8 mouse cellular contexts compared by ENCODE assay signal in the genomic region with DNA sequence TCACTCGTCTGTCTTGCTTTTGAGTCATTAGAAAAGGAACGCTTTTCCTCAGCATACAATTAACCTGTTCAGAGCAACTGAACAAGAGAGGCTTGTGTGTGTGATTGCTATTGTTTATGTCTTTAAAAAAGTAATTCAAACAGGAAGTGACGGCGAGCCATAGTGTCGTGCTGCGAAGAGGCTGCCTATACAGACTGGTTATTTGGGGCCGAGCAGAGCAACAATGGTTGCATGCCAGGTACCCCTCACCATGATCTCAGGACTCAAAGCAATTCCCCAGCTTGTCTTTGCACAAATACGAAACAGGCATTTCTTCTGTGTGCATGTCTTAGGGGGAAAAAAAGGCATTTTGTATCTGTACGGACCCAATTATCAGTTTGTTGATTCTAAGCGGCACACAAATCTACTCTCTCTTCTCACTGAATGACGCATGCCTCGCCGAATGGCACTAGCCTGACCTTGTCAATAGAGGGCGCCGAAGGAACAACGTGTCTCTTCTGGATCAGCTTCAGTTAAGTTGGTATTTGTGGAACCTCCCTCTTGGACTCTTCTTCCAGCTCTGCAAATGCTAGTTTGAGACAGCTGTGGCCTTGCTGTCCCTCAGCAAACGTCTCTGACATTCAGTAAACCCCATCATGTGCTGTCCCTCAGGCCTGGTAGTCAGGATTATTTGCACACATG.
A peak's percentile ranks its signal among the peaks of the same experiment; 100 is the strongest.
DNase-seq lines count a peak whose midpoint lies in the region; ATAC-seq lines count a peak whose summit lies in the region.

No protein-coding gene starts in this region.

- peak; percentile 81 for ATAC-seq in megakaryocyte, adult 5-6 weeks (ENCODE audit: poor library complexity, severe bottlenecking)

- DNase-seq in WW6 (ENCODE audit: low read depth, low spot score) = peak; percentile 39
- peak; percentile 25 to 57 for DNase-seq in cerebellum, postnatal 4 days (ENCODE audit: low spot score in 2 of 2)
- DNase-seq in gastrocnemius, adult 18-20 months (ENCODE audit: low spot score) = peak; percentile 46
- peak; percentile 13 for DNase-seq in induced T-regulatory cell, adult 2 months (ENCODE audit: low read depth)
- DNase-seq in left cerebral cortex, adult 18-20 months (ENCODE audit: low spot score in 2 of 2) = peak; percentile 69 to 72
- peak; percentile 50 for DNase-seq in right cerebral cortex, postnatal 25 days
- DNase-seq in c-Kit-positive CD71-positive TER-119-positive erythroid progenitor cells, embryonic 14.5 days (ENCODE audit: low spot score) = no peak
